Mouse (Mus musculus) hindbrain, embryonic 10.5 days (tissue): Measurements from ENCODE around the gene Hoxa4. TPM values are rescaled to one million over a fixed set of nuclear protein-coding genes. Genes with fewer than 3 reads are reported as not detected.

Experiments
- DNase-seq: peaks from one replicate; pipeline ENCODE4 v3.0.0-alpha.2; 2017; ENCODE audit warnings: low spot score
- H3K27ac ChIP-seq: fragments of 300-500 bp; sonication (generic); 2 replicates; pipeline ENCODE4 v1.5.1; 2016; ENCODE audit warnings: mild to moderate bottlenecking, moderate library complexity
- H3K27me3 ChIP-seq: fragments of 300-500 bp; sonication (generic); 2 replicates; pipeline ENCODE4 v1.6.1; 2016; ENCODE audit warnings: mild to moderate bottlenecking; ENCODE audit not compliant: poor library complexity, insufficient read depth, severe bottlenecking
- H3K36me3 ChIP-seq: fragments of 300-500 bp; sonication (generic); 2 replicates; pipeline ENCODE4 v1.6.1; 2016; ENCODE audit warnings: mild to moderate bottlenecking, moderate library complexity
- H3K4me1 ChIP-seq: fragments of 300-500 bp; sonication (generic); replicated peaks from 2 replicates; pipeline ENCODE4 v1.6.1; 2016; ENCODE audit warnings: mild to moderate bottlenecking
- H3K4me3 ChIP-seq: fragments of 300-500 bp; sonication (generic); 2 replicates; pipeline ENCODE4 v1.5.1; 2016; ENCODE audit warnings: mild to moderate bottlenecking, moderate library complexity
- H3K9me3 ChIP-seq: fragments of 300-500 bp; sonication (generic); 2 replicates; pipeline ENCODE4 v1.6.1; 2016; ENCODE audit warnings: mild to moderate bottlenecking, moderate library complexity
- WGBS: fragments of 180-500 bp; shearing (Covaris S2); methylation state at CpG from one replicate; pipeline ENCODE4 v1.1.7; 2016; 5-methylcytosine and 5-hydroxymethylcytosine counted together
- polyA plus RNA-seq: library from polyadenylated mRNA; unstranded; fragments of >200 nt; fragmentation: Nextera tagmentation; extraction: Ambion mirVana; gene quantifications from 2 replicates; pipeline ENCODE4 v1.2.1, GENCODE M21; 2016

Gene Hoxa4
- polyA plus RNA-seq, 1 experiment from 2014 or later: 4.3 TPM

GRCm38 (mm10) chr6:52233546-52234427 lies 42.2 kb upstream of the Hoxa4 start:
- Histone ChIP-seq H3K36me3 (no peaks in the 10 kb centered on the region), H3K27me3 (peaks cover 100% of the 10 kb centered on the region), H3K9me3 (no peaks in the 10 kb centered on the region), H3K4me3 (no peak overlapping the region), H3K4me1 (peaks cover 12% of the 10 kb centered on the region), H3K27ac (no peak overlapping the region)
- WGBS: 1% methylated on average over 70 of the region's 70 CpGs
- no peak for DNase-seq

GRCm38 (mm10) chr6:52232984-52233545 lies 41.5 kb upstream of the Hoxa4 start:
- 1% methylated on average over 23 of the region's 23 CpGs for WGBS
- Histone ChIP-seq H3K36me3 (no peaks in the 10 kb centered on the region), H3K4me3 (no peak overlapping the region), H3K27me3 (peaks cover 100% of the 10 kb centered on the region), H3K27ac (no peak overlapping the region), H3K4me1 (peaks cover 12% of the 10 kb centered on the region), H3K9me3 (no peaks in the 10 kb centered on the region)
- no peak for DNase-seq

- DNase-seq: no peak
- Histone ChIP-seq H3K4me1 (peaks cover 12% of the 10 kb centered on the region), H3K9me3 (no peaks in the 10 kb centered on the region), H3K27ac (no peak overlapping the region), H3K27me3 (peaks cover 100% of the 10 kb centered on the region), H3K36me3 (no peaks in the 10 kb centered on the region), H3K4me3 (no peak overlapping the region)
- under 1% methylated on average over 18 of the region's 18 CpGs for WGBS
Measured at GRCm38 (mm10) chr6:52232568-52232965, 41.0 kb upstream of the Hoxa4 start.

DNA sequence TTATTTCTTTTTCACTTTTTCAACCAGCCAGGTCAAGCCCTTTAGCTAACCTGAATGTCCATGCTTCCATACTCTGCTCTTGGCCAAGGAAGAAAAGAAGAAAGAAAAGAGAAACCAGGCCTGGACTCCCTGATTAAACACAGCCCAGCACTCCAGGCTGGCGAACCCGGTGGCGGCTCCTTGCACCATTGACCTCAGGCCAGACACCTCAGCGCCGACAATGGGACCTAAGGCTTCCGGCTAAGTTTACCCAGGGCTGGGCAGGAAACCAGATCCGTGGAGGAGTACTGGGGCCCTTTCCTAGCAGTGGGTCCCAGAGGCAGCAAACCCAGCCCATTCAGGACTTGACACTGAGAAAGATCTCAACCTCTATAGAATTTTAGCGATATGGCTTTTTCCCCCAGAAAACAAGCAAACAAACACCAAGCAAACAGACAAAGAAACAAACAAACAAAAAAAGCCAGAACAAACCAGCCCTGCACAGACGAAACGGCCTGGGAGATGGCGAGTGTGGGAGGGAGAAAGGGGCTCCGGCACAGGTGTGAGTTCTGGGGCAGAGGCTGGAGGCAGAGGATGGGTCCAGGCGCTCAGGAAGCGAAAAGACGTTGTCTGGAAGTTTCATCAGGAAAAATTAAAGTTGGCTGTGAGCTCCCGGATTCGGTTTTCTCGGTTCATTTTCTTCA lies 40.5 kb upstream of the Hoxa4 start:
- no peak overlapping the region for H3K4me3 ChIP-seq
- no peak overlapping the region for H3K27ac ChIP-seq
- no peak for DNase-seq
- H3K36me3 ChIP-seq: no peaks in the 10 kb centered on the region
- peaks cover 12% of the 10 kb centered on the region for H3K4me1 ChIP-seq
- H3K9me3 ChIP-seq: no peaks in the 10 kb centered on the region
- H3K27me3 ChIP-seq: peaks cover 100% of the 10 kb centered on the region
- WGBS: 2% methylated on average over 18 of the region's 18 CpGs

DNA sequence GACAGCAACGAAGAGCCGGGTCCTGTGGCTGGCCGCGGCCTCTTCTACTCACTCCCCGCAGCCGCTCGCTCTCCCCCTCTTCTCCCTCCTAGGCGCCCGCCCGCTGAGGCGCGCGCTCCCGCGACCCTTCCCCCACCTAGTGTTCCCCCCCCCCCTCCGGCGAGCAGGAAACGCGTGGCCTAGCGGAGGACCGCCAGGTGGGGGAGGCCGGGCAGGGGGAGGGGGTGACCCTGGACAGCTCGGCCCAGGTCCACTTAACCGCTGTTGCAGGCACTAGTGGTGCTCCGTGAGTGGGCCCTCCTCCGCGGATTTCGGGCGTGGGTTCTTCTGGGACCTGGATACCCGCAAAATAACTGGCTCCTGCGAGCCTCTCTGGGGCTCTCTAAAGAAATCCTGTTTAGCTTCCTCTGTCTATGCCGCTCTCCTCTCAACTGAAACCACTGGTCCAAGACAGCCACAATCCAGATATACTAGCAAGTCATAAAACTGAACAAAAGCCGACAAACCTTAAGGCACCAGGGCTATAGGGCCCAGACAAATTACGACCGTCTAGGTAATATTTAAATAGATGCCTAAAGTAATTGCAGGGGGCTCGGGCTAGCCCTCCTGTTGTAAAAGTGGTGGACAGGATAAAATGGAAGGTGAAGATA lies 39.1 kb upstream of the Hoxa4 start, which contains the start of gene Hoxa9:
Hoxa9 (minus strand) TSS at position 574 of the 650 bp plus-strand sequence.
- Histone ChIP-seq H3K27me3 (peaks cover 100% of the 10 kb centered on the region), H3K4me3 (no peak within 1 kb of the TSS), H3K27ac (no peak within 1 kb of the TSS), H3K4me1 (peaks cover 16% of the 10 kb centered on the region), H3K9me3 (no peaks in the 10 kb centered on the region), H3K36me3 (no peaks in the 10 kb centered on the region)
- WGBS: 1% methylated on average over 29 of the region's 36 CpGs
- no peak for DNase-seq

DNA sequence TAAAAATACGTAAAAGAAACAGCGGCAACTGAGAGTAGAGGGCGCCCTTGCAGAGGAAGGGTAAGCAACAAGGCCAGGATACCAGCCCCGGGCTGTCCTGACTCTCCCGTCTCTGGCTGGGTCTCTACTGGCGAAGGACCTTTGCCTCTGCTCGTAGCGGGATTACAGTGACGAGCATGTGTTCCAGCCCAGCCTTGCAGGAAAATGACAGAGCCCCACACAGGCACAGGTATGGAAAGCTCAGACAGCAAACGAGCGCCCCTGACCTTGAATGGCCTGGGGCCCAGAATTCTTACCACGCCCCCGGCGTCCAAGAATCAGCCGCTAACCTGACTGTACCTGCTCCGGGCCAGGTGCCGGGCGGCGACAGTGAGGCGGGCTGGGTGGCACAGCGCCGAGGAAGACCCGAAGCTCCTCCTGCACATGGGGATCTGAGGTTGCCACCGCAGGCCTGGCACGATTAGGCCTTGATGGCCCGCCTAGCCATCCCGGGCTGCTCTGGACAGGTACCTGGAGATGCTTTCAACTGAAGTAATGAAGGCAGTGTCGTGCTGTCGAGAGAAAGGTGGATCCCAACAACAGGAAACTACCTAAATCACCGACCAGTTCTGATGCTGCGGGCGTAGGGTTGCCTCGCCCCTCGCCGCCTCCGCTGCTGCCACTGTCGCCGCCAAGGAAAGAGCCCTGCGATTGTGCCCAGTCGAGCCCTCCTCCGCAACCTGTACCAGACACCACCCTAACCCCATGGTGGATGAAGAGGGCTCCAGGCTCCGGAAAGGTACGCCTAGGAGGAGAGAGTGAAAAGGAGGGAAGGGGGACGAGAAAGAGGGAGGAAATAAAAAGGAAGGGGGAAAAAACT lies 38.2 kb upstream of the Hoxa4 start:
- Histone ChIP-seq H3K4me1 (peaks cover 16% of the 10 kb centered on the region), H3K27ac (no peak overlapping the region), H3K36me3 (no peaks in the 10 kb centered on the region), H3K9me3 (no peaks in the 10 kb centered on the region), H3K4me3 (no peak overlapping the region), H3K27me3 (peaks cover 100% of the 10 kb centered on the region)
- 1% methylated on average over 44 of the region's 44 CpGs for WGBS
- DNase-seq: no peak

GRCm38 (mm10) chr6:52228475-52229465 lies 37.2 kb upstream of the Hoxa4 start:
- Histone ChIP-seq H3K27ac (no peak overlapping the region), H3K4me1 (peaks cover 6% of the 10 kb centered on the region), H3K36me3 (no peaks in the 10 kb centered on the region), H3K9me3 (no peaks in the 10 kb centered on the region), H3K27me3 (peaks cover 100% of the 10 kb centered on the region), H3K4me3 (no peak overlapping the region)
- no peak for DNase-seq
- 1% methylated on average over 38 of the region's 38 CpGs for WGBS

DNA sequence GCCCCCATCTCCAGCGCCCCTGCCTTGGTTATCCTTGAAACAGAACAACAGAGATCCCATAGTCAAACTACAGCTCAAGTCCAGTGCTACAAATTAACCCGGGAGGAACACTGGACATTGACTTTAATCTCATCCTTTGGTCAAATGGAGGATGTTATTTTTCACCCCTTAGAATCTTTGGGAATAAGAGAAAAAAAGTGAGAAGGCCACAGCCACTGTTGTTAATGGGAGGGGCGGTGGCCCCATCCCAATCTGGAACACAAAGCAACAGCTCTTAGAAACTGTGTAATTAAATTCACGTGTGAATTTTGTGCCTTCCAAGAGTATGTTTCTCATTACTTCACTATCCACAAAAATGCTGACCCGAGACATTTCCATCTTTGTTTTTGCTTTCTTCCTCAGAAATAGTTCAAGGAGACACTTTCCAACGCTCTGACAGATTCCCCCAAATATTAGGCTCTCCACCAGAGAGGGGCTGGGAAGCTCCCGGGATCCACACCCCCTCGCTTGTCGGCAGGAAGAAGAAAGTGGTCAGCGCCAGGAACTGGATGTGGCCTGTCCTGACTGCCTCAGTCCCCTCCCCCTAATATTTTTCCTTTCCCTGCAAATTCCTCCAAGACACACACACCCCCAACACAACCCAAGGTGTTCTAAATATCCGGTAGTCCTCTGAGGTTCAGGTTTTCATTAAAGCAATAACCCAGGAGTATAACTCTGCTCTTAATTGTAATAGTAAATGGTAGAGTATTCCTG lies 36.1 kb upstream of the Hoxa4 start:
- H3K27ac ChIP-seq: no peak overlapping the region
- H3K27me3 ChIP-seq: peaks cover 100% of the 10 kb centered on the region
- no peak overlapping the region for H3K4me3 ChIP-seq
- no peaks in the 10 kb centered on the region for H3K36me3 ChIP-seq
- no peaks in the 10 kb centered on the region for H3K9me3 ChIP-seq
- H3K4me1 ChIP-seq: peaks cover 4% of the 10 kb centered on the region; the same call in 1 of the 2 replicates
- no peak for DNase-seq
- 3% methylated on average over 11 of the region's 11 CpGs for WGBS

DNA sequence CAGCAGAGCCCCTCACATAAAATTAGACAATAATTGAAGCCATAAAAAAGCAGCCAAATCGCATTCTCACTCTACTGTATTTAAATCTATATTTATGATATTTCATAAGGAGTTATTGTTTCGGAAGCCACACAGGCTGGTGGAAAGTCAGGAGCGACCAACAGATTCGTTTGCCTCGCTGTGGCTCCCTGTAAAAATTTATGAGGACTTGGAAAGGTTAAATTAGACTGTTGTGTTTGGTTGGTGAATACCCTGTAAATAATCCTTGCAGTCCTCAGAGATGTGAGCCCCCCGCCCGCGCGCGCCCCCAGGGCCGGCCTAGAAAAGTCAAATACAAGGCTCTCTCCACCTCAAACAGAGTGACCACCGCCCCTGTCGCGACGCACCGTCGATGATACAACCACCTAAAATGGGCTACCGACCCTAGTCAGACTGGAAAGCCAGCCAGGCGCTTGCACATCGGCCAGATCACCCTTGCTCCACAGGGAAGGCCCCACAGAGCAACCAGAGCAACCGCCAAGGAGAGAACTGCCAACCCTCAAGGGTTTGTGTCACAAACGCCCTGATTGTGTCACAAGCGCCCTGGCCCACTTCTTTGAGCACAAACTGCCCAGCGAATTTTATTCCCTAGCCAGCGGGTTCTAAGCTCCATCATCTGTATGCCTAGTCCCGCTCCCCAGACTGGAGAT lies 35.2 kb upstream of the Hoxa4 start:
- Histone ChIP-seq H3K27me3 (peaks cover 100% of the 10 kb centered on the region), H3K9me3 (no peaks in the 10 kb centered on the region), H3K36me3 (no peaks in the 10 kb centered on the region), H3K4me3 (no peak overlapping the region), H3K4me1 (peaks cover 8% of the 10 kb centered on the region; the same call in 1 of the 2 replicates), H3K27ac (no peak overlapping the region)
- 4% methylated on average over 26 of the region's 26 CpGs for WGBS
- no peak for DNase-seq
